ENCODE assay signal across 7 mouse cellular contexts in the genomic region with DNA sequence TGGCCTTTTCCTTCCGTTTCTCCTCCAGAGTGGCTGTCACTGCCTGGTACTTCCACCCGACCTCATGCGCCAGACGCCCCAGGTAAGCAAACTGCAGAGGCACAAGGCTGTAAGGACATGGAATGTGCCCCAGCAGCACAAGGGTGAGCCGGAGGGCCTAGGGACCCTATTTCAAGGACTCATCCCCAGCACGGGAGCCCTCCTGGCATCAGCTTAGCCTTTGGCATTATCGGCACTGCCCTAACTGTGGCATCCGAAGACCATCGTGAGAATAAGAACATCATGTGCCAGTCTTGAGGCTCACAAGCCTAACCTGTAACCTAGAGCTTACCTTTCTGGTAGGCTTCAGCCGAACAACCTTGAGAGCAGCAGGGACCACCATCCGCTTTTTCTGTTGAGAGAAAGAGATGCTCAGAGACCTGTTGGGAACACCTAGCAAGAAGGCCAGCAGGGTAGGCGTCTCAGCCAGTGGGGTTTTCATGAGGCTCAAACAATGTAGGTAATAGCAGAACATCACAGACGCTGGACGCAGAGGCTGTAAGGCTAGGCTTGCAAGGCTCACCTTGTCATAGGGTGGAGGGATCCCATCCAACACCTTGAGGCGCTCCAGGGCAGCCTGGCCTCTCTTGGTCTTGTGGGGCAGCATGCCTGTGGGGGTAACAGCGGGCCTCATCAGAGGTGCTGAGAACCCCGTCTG. TPM values are rescaled to one million over a fixed set of nuclear protein-coding genes. Genes with fewer than 3 reads are reported as not detected.
DNase-seq lines count a peak whose midpoint lies in the region; ATAC-seq and TF ChIP-seq lines count a peak whose summit lies in the region.

No protein-coding gene starts in this region.

- no peak for ATAC-seq in lung, embryonic 15.5 days (ENCODE audit: borderline replicate concordance, extremely low read depth, low FRiP score, low TSS enrichment)
- ATAC-seq in forebrain, embryonic 12.5 days (ENCODE audit: low FRiP score), result no peak
- ATAC-seq in limb, embryonic 14.5 days (ENCODE audit: low FRiP score, low read depth), result no peak
- no peak for ATAC-seq in stomach, embryonic 16.5 days (ENCODE audit: insufficient read depth, low FRiP score)
- ATAC-seq in activated CD4-positive, CD25-positive, alpha-beta regulatory T cell, adult 4 months, result no peak

- whole genome bisulfite sequencing in lung, embryonic 15.5 days, result 63% methylated on average over 17 of the region's 17 CpGs
- WGBS in forebrain, embryonic 12.5 days, result 79% methylated on average over 17 of the region's 17 CpGs
- WGBS in limb, embryonic 14.5 days, result 76% methylated on average over 17 of the region's 17 CpGs
- 70% methylated on average over 17 of the region's 17 CpGs for WGBS in stomach, embryonic 16.5 days

- H3K9me3 ChIP-seq in lung, embryonic 15.5 days, result no peaks in the 10 kb centered on the region
- no peaks in the 10 kb centered on the region for H3K9me3 ChIP-seq in forebrain, embryonic 12.5 days
- H3K9me3 ChIP-seq in limb, embryonic 14.5 days (ENCODE audit: control insufficient read depth, low read length), result no peaks in the 10 kb centered on the region
- H3K9me3 ChIP-seq in stomach, embryonic 16.5 days (replicated peaks; ENCODE audit: control insufficient read depth, low read length), result no peaks in the 10 kb centered on the region

- DNase-seq in lung, adult 18-20 months, result no peak
- DNase-seq in limb, embryonic 14.5 days (ENCODE audit: low spot score), result no peak
- DNase-seq in Muller cell, postnatal 12 days (ENCODE audit: inconsistent ontology term), result no peak

- H3K27ac ChIP-seq in lung, embryonic 15.5 days, result peak overlapping the region; percentile 88
- peak overlapping the region; percentile 91 for H3K27ac ChIP-seq in forebrain, embryonic 12.5 days
- H3K27ac ChIP-seq in limb, embryonic 14.5 days (replicated peaks; ENCODE audit: low read depth, low read length), result peak overlapping the region; percentile 91
- peak overlapping the region; percentile 84 for H3K27ac ChIP-seq in stomach, embryonic 16.5 days (ENCODE audit: low read length)

- no peak for TF ChIP-seq POLR2A in limb, embryonic 14.5 days (IDR thresholded peaks at IDR 0.05; ENCODE audit: borderline replicate concordance, extremely low read depth, insufficient read depth, insufficient read length)

- H3K4me2 ChIP-seq in lung, embryonic 15.5 days, result peak overlapping the region; percentile 81
- H3K4me2 ChIP-seq in forebrain, embryonic 12.5 days, result peak overlapping the region; percentile 87
- H3K4me2 ChIP-seq in limb, embryonic 14.5 days (replicated peaks; ENCODE audit: low read depth, low read length, severe bottlenecking), result peak overlapping the region; percentile 90
- H3K4me2 ChIP-seq in stomach, embryonic 16.5 days (ENCODE audit: low read depth, low read length), result peak overlapping the region; percentile 69

- H3K4me3 ChIP-seq in lung, embryonic 15.5 days, result peak overlapping the region; percentile 90
- H3K4me3 ChIP-seq in forebrain, embryonic 12.5 days (replicated peaks), result peak overlapping the region; percentile 83
- peak overlapping the region; percentile 96 for H3K4me3 ChIP-seq in limb, embryonic 14.5 days (replicated peaks; ENCODE audit: low read length)
- peak overlapping the region; percentile 62 for H3K4me3 ChIP-seq in stomach, embryonic 16.5 days (replicated peaks; ENCODE audit: low read length)

- H3K4me1 ChIP-seq in lung, embryonic 15.5 days, result peaks cover 57% of the 10 kb centered on the region
- peaks cover 55% of the 10 kb centered on the region for H3K4me1 ChIP-seq in forebrain, embryonic 12.5 days
- peaks cover 36% of the 10 kb centered on the region for H3K4me1 ChIP-seq in limb, embryonic 14.5 days (ENCODE audit: control insufficient read depth, insufficient read depth, low read length)
- peaks cover 44% of the 10 kb centered on the region for H3K4me1 ChIP-seq in stomach, embryonic 16.5 days (ENCODE audit: control insufficient read depth, insufficient read depth, low read length)

- peak overlapping the region; percentile 99 for H3K9ac ChIP-seq in lung, embryonic 15.5 days
- H3K9ac ChIP-seq in forebrain, embryonic 12.5 days, result peak overlapping the region; percentile 99
- H3K9ac ChIP-seq in limb, embryonic 14.5 days (ENCODE audit: low read depth, low read length, severe bottlenecking), result peak overlapping the region; percentile 99
- H3K9ac ChIP-seq in stomach, embryonic 16.5 days (ENCODE audit: low read length), result peak overlapping the region; percentile 99

- H3K27me3 ChIP-seq in lung, embryonic 15.5 days, result no peaks in the 10 kb centered on the region
- H3K27me3 ChIP-seq in forebrain, embryonic 12.5 days, result no peaks in the 10 kb centered on the region
- no peaks in the 10 kb centered on the region for H3K27me3 ChIP-seq in limb, embryonic 14.5 days (ENCODE audit: control insufficient read depth, insufficient read depth, low read length)
- no peaks in the 10 kb centered on the region for H3K27me3 ChIP-seq in stomach, embryonic 16.5 days (ENCODE audit: control insufficient read depth, insufficient read depth, low read length)

- H3K36me3 ChIP-seq in lung, embryonic 15.5 days, result peaks cover 42% of the 10 kb centered on the region
- peaks cover 50% of the 10 kb centered on the region for H3K36me3 ChIP-seq in forebrain, embryonic 12.5 days (replicated peaks)
- peaks cover 50% of the 10 kb centered on the region for H3K36me3 ChIP-seq in limb, embryonic 14.5 days (ENCODE audit: control insufficient read depth, insufficient read depth, low read length)
- peaks cover 25% of the 10 kb centered on the region for H3K36me3 ChIP-seq in stomach, embryonic 16.5 days (ENCODE audit: control insufficient read depth, insufficient read depth, low read length)

RNA-seq across cellular contexts. Expression of gene Rps11, which starts 2.1 kb away (rescaled TPM):
- polyA plus RNA-seq in lung, embryonic 15.5 days (2015; fragmentation: Nextera tagmentation; extraction: Ambion mirVana), result 1,432 and 1,559 TPM in 2 replicates
- 1,226 and 1,285 TPM in 2 replicates for polyA plus RNA-seq in forebrain, embryonic 12.5 days (2016; fragmentation: Nextera tagmentation; extraction: Ambion mirVana)
- polyA plus RNA-seq in limb, embryonic 14.5 days (2012; rRNA removed), result 563 and 814 TPM in 2 replicates
- polyA plus RNA-seq in limb, embryonic 14.5 days (2014; fragmentation: Nextera tagmentation; extraction: Ambion mirVana), result 1,719 and 1,751 TPM in 2 replicates
- polyA plus RNA-seq in stomach, embryonic 16.5 days (2015; fragmentation: Nextera tagmentation; extraction: Ambion mirVana), result 1,225 and 1,374 TPM in 2 replicates
- 1,000 to 10,000 TPM; 4,562 to 5,652 TPM for polyA plus RNA-seq in activated CD4-positive, CD25-positive, alpha-beta regulatory T cell, adult 4 months (2017; shearing (Covaris generic))

RNA-seq across cellular contexts. Expression of gene Rpl13a, which starts 2.3 kb away (rescaled TPM):
- 1,187 and 1,308 TPM in 2 replicates for polyA plus RNA-seq in lung, embryonic 15.5 days (2015; fragmentation: Nextera tagmentation; extraction: Ambion mirVana)
- polyA plus RNA-seq in forebrain, embryonic 12.5 days (2016; fragmentation: Nextera tagmentation; extraction: Ambion mirVana), result 1,106 and 1,135 TPM in 2 replicates
- 3,691 and 3,912 TPM in 2 replicates for polyA plus RNA-seq in limb, embryonic 14.5 days (2012; rRNA removed)
- polyA plus RNA-seq in limb, embryonic 14.5 days (2014; fragmentation: Nextera tagmentation; extraction: Ambion mirVana), result 1,718 and 1,777 TPM in 2 replicates
- polyA plus RNA-seq in stomach, embryonic 16.5 days (2015; fragmentation: Nextera tagmentation; extraction: Ambion mirVana), result 1,102 and 1,332 TPM in 2 replicates
- polyA plus RNA-seq in activated CD4-positive, CD25-positive, alpha-beta regulatory T cell, adult 4 months (2017; shearing (Covaris generic)), result 1,000 to 10,000 TPM; 7,090 to 8,122 TPM

RNA-seq across cellular contexts. Expression of gene Gm45713, which starts 9.7 kb away (rescaled TPM):
- polyA plus RNA-seq in lung, embryonic 15.5 days (2015; fragmentation: Nextera tagmentation; extraction: Ambion mirVana), result 0.19 and 0.20 TPM in 2 replicates
- 0.27 TPM in 1 of 2 replicates, not detected in the other for polyA plus RNA-seq in forebrain, embryonic 12.5 days (2016; fragmentation: Nextera tagmentation; extraction: Ambion mirVana)
- 0.31 TPM in 1 of 2 replicates, not detected in the other for polyA plus RNA-seq in limb, embryonic 14.5 days (2012; rRNA removed)
- polyA plus RNA-seq in limb, embryonic 14.5 days (2014; fragmentation: Nextera tagmentation; extraction: Ambion mirVana), result 0.39 and 1.4 TPM in 2 replicates
- not detected in 2 replicates for polyA plus RNA-seq in stomach, embryonic 16.5 days (2015; fragmentation: Nextera tagmentation; extraction: Ambion mirVana)
- polyA plus RNA-seq in activated CD4-positive, CD25-positive, alpha-beta regulatory T cell, adult 4 months (2017; shearing (Covaris generic)), result not detected

RNA-seq across cellular contexts. Expression of gene Flt3l, which starts 9.9 kb away (rescaled TPM):
- polyA plus RNA-seq in lung, embryonic 15.5 days (2015; fragmentation: Nextera tagmentation; extraction: Ambion mirVana), result 1.5 and 8.3 TPM in 2 replicates
- 0.21 and 0.72 TPM in 2 replicates for polyA plus RNA-seq in forebrain, embryonic 12.5 days (2016; fragmentation: Nextera tagmentation; extraction: Ambion mirVana)
- polyA plus RNA-seq in limb, embryonic 14.5 days (2012; rRNA removed), result 12.4 and 18.6 TPM in 2 replicates
- polyA plus RNA-seq in limb, embryonic 14.5 days (2014; fragmentation: Nextera tagmentation; extraction: Ambion mirVana), result 2.2 and 3.3 TPM in 2 replicates
- polyA plus RNA-seq in stomach, embryonic 16.5 days (2015; fragmentation: Nextera tagmentation; extraction: Ambion mirVana), result 2.2 and 2.8 TPM in 2 replicates
- 100 to 1,000 TPM; 118 to 125 TPM for polyA plus RNA-seq in activated CD4-positive, CD25-positive, alpha-beta regulatory T cell, adult 4 months (2017; shearing (Covaris generic))

RNA-seq across cellular contexts. Expression of gene Fcgrt, which starts 22.6 kb away (rescaled TPM):
- 73.6 and 83.1 TPM in 2 replicates for polyA plus RNA-seq in lung, embryonic 15.5 days (2015; fragmentation: Nextera tagmentation; extraction: Ambion mirVana)
- 8.3 and 9.6 TPM in 2 replicates for polyA plus RNA-seq in forebrain, embryonic 12.5 days (2016; fragmentation: Nextera tagmentation; extraction: Ambion mirVana)
- 56.1 and 64.6 TPM in 2 replicates for polyA plus RNA-seq in limb, embryonic 14.5 days (2012; rRNA removed)
- polyA plus RNA-seq in limb, embryonic 14.5 days (2014; fragmentation: Nextera tagmentation; extraction: Ambion mirVana), result 88.4 and 89.0 TPM in 2 replicates
- polyA plus RNA-seq in stomach, embryonic 16.5 days (2015; fragmentation: Nextera tagmentation; extraction: Ambion mirVana), result 138 and 149 TPM in 2 replicates
- polyA plus RNA-seq in activated CD4-positive, CD25-positive, alpha-beta regulatory T cell, adult 4 months (2017; shearing (Covaris generic)), result 1 to 10 TPM in 1 of 2 experiments, under 1 TPM in 1; 0.78 to 1.1 TPM
